Mouse (Mus musculus) right cerebral cortex, adult 2 months (tissue): ENCODE measurements at regions not wholly inside any gene's neighbourhood (a gene's known extent, or its start where the extent isn't known, plus 50 kb on each side); places are given as distances from the start of the nearest gene placed in this dataset.

ENCODE experiments used
- DNase-seq, 2 experiments: peaks; one replicate each; pipeline ENCODE4 v3.0.0; 2021 to 2022; ENCODE audit warnings: low spot score in 2 of 2

- no peak for DNase-seq
Measured at GRCm38 (mm10) chr3:41298776-41299175, 215.9 kb upstream of the Pgrmc2 start.

GRCm38 (mm10) chr3:41296152-41296809 is 213.4 kb upstream of the Pgrmc2 start:
- no peak for DNase-seq

- DNase-seq = peak; percentile 4 to 6
Measured at GRCm38 (mm10) chr3:41295150-41295549, 212.3 kb upstream of the Pgrmc2 start.

DNA sequence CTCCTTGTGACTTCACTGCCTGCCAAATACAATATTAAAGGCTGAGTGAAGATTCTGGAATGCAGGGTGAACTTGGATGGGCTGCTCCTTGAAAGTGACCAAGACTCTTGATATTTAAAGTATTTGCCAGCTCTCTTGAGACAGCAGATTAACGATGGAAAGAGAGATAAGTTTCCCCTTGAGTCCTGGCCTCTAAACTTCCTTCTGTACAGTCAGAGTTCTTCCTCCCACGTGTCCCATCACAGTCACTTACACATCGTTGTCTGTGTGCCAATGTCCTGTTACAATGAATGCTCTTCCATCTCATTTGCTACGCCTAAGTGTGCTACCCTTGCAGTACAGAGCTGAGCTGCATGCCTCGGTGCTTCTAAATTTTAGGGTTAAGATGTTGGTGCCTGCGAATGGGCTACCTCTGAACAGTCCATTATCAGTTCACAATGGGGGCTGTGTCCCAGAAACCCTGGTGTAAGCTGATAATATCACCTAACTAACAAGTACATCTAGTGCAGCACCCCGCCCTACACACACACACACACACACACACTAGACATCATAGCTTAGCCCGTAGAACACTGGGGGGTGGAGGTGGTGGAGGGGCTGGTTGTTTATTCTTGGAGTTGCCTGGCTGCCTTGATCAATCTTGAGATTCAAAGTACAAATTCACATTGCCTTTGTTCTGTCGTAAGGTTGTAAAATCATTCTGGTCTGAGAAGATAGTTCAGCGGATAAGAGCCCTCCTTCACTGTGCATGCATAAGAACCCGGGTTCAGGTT is 207.9 kb upstream of the Pgrmc2 start:
- no peak for DNase-seq

GRCm38 (mm10) chr3:41288735-41289134 is 205.9 kb upstream of the Pgrmc2 start:
- no peak for DNase-seq

DNA sequence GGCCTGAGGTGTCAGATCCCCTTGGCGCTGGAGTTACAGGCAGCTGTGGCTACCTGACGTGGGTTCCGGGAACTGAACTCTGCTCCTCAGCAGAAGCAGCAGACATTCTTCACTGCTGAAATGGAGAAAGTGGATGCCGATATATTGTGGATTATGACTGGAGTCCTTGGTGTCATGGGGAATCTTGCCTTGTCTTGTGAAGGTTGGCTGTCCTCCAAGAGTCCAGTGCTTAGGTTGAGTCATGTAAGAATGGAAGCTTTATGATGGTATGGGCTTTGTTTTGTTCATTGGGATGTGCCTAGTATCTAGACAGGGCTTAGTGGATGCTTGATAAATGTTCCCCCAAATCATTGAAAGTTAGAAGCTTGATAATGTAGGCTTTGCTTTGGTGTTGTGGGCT is 205.2 kb upstream of the Pgrmc2 start:
- DNase-seq = no peak

- no peak for DNase-seq
Measured at GRCm38 (mm10) chr3:41285336-41285735, 202.5 kb upstream of the Pgrmc2 start.

DNA sequence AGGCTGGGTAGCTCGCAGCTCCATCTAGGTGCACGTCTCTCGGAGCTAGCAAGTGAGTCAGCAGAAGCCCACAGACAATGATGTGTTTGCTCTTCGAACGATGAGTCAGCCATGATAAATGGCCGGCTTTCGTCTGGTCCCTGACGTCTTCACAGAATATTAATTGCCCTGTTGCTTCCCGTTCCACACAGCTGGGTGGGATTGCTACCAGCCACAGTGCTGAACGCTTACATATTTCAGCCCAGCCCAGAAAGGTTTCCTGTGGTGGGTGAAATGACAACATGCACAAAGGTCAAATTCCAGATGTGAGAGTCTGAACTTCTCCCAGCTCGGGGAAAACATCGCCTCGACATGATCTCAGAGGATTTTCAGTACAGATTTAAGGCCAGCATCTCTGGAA is 202.1 kb upstream of the Pgrmc2 start:
- peak; percentile 21 to 42 for DNase-seq

DNA sequence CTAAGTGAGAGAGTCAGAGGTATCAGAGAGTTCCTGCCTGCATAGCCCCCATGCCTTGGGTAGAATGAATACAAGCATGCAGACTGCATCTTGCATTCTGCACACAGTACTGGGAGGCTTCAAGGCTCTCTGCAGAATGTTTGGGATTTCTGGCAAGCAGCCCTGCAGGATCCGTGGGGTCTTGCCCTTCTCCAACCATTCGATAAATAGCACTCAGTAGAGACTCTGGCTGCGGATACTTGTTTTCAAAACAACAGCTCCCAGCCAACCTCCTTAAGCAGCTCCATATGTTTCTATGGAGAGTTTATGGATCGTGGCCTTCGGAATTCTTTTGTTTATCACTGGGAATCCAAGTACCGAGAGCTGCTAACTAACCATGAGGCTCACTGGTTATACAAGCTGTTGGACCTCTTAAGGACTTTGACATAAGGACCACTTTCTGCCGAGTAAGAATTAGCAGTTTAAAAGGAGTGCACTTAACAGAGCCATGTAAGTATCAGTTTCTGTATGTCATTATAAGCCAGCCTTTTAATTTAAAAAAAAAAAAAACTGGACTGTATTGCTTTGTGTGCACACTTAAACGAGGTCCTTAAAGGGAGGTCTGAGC is 199.7 kb upstream of the Pgrmc2 start:
- DNase-seq = no peak

DNA sequence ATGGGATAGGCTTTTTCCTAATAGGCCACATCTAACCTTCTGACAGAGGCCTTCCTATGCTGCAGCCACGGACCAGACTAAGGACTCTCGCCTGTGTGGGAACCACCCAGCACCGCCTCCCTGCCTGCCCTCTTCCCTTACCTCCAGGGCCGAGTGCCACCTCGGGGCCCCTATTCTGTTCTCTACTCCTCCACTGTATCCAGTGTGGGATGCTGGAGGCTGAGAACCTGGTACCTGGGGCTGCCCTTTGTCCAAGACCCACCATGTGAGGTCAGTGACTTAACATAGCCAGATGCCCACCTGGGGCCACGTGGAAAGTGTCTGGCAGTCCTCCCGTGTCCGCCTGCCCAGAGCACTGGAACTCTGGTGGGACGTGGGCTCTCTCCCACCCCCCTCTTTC is 193.2 kb upstream of the Pgrmc2 start:
- DNase-seq = no peak

DNA sequence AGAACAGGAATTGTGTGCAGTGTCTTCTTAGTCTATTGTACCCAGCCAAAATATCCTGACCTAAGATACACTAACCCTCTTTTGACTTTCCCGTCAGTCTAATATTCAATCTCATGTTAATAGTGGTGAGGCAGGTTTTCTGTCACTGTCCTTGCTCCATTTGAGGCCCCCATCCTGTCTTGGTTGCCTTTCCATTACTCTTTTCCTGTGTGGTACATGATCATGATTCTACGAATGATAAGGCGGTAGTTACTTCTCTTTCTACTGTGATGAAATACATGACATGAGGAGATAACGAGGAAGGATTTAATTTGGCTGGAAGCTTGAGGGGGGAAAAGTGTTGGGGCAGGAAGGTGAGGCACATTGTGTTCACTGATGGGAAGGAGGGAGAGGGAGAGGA is 185.7 kb upstream of the Pgrmc2 start:
- no peak for DNase-seq

DNA sequence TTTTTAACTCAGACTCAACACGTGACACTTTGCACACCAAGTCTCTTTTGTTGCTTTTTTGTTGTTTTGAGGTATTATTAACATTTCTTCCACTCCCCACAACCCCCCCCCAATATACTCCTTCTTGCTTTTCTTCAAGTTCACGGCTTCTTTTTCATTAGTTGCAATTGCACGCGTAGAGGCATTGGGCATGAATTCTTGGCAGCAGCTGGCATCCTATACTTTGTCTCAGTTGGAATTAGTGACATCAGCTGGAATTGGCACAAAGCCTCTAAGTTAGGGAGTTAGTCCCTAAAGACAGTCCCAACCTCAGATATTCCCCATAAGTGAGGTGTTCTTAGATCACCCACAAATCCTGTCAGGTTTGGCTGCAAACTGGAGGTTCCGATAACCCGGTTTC is 183.4 kb upstream of the Pgrmc2 start:
- DNase-seq = no peak

DNA sequence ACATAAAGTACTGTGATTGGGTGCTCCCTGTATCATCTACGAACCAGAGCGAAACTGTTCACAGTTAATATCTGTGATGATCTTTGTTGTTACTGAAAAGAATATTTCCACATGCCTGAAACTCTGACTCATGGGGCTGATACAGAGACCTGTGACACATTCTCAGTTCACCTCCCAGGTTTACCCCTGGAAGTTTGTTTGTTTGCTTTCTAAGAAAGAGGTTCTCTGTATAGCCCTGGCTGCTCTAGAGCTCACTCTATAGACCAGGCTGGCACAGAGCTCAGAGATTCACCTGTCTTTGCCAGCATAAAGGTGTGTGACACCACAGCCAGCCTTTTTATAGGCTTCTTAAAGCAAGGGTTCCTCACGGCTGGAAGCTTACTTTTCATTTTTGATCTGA is 182.6 kb upstream of the Pgrmc2 start:
- no peak for DNase-seq

DNA sequence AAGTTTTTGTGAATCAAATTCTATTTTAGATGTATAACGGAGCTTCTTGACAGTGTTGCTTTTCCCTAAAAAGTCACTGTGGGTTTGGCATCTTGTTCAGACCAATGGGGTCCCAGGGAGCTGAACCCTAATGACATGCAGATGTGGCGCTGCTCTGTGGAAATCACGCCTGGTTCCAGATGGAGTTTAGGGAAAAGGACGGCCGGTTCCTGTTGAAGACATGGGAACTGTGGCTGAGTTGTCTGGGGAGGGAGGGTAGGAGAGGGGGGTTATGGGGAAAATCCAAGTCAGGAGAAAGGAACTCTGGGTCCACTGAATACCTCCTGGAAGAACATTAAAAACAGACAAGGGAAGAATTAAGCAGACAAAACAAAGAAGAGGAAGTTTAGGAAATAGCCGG is 175.4 kb upstream of the Pgrmc2 start:
- DNase-seq = no peak

DNA sequence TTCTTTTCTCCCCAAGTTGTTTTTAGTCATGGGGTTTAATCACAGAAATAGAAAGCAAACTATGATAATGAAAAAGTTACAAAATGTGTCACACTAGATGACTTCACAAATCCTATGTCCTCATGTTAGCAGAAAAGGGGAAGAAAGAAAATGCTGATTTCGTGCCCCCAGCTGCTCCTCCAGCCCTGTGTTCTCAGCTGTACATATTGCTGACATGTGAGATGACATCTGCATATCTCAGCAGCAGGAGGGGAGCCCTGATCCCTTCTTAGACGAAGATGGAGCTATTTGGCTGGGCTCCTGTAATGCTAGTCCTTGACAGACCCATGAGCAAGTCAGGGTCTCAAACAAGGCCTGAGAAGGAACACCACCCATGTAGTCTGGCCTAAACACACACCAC is 162.1 kb upstream of the Pgrmc2 start:
- no peak for DNase-seq

DNA sequence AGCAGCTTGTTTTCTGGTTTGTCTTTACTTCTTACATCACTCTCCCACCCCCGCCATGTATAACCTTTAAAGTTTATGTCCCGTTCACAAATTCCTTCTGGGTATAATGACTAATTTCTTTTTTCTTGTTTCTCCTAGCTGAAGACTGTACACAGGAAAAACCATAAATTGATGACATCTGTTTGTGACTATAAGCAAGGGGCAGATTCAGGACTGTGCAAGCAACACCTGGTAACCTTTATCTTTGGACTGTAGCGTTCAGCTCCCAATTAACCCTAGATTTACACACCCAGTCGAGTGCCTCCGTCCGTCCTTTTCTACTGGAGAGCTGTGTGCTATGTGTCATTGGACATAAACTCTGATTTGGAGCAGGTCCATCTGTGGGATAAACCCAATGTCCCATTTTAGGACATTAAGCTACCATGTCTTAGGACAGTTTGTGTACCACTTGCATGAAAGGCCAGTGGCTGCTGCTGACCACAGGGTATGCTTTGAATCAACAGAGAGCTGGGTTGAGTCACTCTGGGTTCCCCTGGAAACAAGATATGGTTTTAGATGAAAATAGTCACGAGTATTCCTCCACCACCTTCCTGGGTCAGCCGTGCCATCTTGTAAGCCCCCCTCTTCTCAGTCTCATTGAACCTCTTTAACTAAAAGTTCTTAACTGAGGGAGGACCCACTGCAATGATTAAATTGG is 159.2 kb upstream of the Pgrmc2 start:
- DNase-seq = no peak

DNA sequence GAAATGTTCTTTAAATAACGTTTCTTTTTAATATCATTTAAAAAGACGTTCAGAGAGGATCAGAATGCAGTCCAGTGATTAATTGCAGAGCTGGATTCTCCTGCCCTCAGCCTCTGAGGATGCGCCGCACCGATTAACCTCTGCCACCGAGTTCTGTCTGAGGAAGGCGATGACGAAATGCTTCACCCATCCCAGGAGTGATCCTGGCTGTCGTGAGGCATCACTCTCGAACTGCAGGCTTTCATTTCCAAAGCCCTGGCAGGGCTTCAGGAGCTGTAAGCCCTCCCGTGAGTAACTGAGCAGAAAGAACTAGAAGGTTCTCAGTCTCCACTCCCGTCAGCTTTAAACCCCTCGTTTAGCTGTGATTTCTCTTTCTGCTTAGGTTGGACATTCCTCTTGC is 157.0 kb upstream of the Pgrmc2 start:
- no peak for DNase-seq

DNA sequence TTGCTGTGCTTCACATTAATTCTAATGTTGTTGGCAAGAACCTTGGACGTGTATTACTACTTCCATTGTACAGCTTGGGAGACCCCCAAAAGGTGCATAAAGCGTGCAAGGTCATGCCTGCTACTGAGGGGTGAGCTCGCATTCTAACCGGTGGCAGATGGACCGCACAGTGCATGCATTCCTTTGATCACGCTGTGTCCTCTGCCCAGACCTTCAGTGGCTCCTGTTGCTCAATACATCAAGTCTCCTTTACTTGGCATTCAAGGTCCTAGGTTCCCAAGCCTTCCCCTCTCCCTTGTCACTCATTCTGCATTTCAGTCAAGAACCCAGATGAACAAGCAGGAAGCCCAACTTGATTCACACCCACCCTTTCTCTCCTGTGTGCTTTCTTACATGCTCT is 156.4 kb upstream of the Pgrmc2 start:
- DNase-seq = no peak

DNA sequence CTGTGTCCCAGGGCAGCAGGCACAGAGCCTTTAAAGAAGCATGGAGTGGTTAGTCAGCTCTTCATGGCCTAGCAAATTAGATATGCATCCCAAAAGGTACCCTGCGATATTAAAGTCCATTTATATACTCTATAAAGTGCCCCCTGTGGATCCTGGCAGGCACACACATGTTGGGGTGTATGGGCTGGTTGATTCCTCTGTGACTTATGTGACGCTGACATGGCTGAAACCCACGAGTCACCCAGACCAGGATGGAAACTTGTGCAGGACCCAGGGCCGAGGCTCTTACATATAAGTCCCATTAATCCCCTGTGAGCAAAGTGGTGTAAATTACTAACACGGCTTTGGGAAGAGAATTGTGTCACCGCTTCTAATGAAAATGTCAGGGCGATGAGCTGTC is 155.2 kb upstream of the Pgrmc2 start:
- no peak for DNase-seq

GRCm38 (mm10) chr3:41235610-41236009 is 152.8 kb upstream of the Pgrmc2 start:
- no peak for DNase-seq

- DNase-seq = no peak
Measured at GRCm38 (mm10) chr3:41234994-41235393, 152.1 kb upstream of the Pgrmc2 start.

GRCm38 (mm10) chr3:41234191-41234590 is 151.3 kb upstream of the Pgrmc2 start:
- no peak for DNase-seq

- no peak for DNase-seq
Measured at GRCm38 (mm10) chr3:41233439-41233838, 150.6 kb upstream of the Pgrmc2 start.
